Mouse (Mus musculus) C3H10T1/2 (cell line): ENCODE data around the gene Gm28035. TPM values are rescaled to one million over a fixed set of nuclear protein-coding genes. Genes with fewer than 3 reads are reported as not detected.

Experiments used
- polyA plus RNA-seq, 2 experiments: library from polyadenylated mRNA; unstranded; fragments of >200 nt; fragmentation: generic; extraction: Trizol; gene quantifications; one replicate each; pipeline ENCODE4 v1.2.1; 2012; ENCODE audit warnings: missing spikeins in 2 of 2

Gm28035 gene
- polyA plus RNA-seq, result under 1 TPM in 1 of 2 experiments, not detected in 1; 0.93 TPM

DNA sequence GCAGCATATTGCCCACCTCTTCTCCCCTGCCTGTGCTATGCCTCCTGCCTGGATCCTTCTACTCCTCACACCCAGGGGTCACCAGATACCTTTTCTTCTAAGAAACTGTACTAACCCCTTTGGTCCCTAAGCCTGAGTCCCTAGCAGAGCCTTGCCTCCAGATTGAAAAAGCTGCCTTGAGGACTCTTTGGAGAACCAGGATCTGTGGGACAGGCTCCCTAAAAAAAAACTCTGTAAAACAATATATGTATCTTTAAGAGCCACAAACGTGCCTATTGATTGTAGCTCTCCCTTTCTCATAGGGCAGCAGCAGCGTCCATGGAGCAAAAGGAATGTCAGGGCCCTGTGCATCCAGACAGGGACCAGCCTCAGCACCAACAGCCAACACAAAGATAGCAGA, at the start of gene Gm28035:
Gene Gm28035, plus strand, starts transcription at position 301 of the 400 bp plus-strand sequence.

DNA sequence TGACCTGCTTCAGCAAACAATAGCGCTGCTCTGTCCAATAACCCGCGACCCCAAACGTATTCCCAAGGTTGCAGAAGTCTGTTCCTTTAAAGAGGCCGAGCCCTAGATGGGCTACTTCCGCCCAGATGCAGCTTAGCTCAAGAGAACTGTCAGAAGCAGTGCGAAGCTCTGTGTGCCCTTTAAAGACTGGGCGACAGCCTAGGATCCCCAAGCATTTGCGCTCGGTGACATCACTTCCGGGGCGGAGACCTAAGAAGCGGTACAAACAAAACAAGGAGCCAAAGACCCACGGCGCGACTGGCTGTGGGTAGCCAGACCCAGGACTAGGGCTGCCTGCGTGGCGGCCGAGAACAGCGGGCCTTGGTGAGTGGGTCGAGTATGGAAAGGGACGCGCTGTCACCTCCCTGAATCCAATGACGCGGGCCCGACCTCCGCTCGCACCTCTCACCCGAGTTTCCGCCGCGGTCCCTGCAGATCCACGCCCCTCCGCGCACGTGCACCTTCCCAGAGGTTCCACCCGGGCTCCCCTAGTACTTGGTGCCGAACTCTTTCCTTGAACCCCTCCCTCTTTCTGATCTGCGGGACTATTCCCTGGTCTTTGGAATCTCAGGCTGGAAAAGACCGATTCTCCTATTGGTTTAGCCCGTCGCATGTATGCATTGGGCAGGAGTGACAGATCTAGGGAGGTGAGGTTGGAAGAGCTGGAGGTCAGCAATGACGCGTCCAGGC, 34.6 kb upstream of the Gm28035 start, which contains the start of gene Kyat1:
Gene Kyat1, minus strand, starts transcription at position 219 of the 729 bp plus-strand sequence.

DNA sequence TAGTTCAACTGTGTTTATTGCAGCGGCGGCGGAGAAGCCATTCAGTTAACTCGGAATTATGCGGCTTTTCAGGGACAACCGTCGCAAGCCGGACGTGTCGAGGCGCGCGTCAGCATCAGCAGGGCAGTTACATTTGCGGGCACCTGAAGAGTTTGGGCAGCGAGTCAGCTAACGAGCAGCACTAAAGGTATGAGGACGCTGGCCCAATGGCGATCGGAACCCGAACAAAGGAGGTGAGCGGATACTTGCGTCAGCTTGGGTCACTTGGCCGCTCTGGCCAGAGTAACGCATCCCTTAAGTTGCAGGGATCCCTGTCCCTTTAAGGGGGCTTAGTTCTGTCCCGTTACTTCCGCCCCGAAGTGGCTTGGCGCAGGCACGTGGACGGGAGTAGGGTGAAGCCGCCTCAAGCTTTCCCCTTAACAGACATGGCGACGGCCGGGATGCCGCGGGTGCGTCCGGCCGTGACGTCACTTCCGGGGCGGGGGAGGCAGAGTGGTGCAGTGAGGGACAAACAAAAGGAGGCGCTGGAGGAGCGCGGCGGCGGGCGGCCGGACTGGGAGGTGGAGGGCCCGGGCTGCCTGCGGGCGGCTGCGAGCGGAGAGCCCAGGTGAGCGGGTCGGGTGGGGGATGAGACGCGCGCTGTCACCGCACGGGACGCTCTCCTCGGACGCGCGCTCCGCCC, 3.0 kb upstream of the Gm28035 start, which contains the start of gene Lrrc8a:
Gene Lrrc8a, plus strand, starts transcription at position 517 of the 682 bp plus-strand sequence.

DNA sequence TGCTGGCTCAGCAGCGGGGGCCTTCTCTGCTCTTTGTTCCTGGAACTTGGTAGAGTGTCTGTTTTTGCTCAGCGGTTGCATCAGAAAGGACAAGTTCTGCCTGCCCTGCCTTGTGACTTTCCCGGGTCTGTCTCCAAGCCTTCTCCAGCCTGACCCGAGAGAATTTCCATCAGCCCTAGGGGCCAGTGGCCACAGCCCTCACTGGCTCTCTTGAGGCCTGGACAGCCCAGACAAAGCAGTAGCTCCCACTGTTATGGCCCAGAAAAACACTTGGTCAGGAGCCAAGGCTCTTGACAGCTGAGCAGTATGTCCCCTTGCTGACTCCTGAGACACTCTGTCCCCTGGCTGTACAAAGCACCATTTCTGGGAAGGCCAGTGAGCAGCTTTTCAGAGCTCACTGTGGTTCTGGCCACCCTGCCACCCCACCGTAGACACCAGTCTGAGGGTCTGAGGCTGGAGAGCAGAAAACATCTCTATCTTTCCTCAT, 25.4 kb downstream of the Gm28035 start, which contains the start of gene Phyhd1:
Gene Phyhd1, plus strand, starts transcription at position 437 of the 487 bp plus-strand sequence.

DNA sequence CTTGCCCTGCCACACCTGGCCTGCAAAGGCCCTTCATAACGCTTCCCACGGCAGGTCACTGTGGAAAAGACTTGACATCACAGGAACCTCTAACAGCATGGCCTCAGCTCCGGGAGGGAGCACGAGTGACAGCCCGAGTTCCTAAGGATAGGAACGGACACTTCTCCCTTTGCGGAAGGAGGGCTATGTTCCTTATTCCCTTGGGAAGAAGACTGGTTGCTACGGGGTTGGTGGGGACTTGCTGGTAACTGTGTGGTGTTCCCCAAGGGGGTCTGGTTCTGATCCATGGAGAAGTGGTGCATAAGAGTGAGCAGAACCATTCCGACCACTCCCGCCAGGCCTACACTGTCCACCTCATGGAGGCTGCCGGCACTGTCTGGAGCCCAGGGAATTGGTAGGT, 40.4 kb downstream of the Gm28035 start, which contains the start of gene Gm28038:
Gene Gm28038, plus strand, starts transcription at position 301 of the 400 bp plus-strand sequence.

DNA sequence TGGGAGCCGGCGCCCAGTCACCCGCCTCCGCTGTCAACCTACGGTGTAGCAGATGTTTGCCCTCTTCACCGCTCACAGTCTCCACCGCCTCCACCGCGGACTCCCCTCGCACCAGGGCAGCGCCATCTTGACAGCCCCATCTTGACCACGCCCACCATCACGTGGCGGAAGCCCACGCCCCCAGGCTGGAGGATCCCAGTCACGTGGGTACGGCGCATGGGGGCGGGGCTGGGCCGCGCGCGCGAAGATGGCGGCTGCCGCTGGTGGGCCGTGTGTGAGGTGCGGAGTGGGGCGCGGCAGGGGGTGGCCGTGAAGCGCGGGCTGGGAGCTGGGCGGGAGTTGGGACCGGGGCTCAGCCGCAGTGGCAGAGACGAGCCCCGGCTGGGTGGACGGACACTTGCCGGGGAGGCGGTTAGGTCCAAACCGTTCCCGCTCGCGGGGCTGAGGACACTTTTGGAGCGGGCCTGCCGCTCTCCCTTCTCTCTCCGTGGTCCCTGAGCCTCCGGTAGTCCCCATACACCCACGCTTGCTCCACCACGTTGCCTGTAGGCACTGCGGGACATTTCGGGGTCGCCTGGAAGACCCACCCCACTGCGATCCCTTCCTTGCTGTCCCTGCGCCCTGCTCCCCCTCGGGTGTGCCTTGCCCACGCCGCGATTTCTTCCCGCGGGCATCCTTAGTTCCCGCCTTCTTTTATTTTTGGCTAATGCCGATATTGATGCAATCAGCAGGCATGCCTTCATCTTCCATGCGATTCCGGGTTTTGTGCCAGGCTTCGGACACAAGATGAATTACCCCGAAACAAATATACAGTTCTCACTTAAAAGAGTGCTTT, 46.0 kb downstream of the Gm28035 start, which contains the start of the genes Dolk and Nup188:
Gene Dolk, minus strand, starts transcription at position 143 of the 835 bp plus-strand sequence.
Gene Nup188, plus strand, starts transcription at position 206 of the 835 bp plus-strand sequence.

Other genes with a start within 250 kb of the Gm28035 start
- 10 to 100 TPM; 24.5 to 44.4 TPM for gene Wdr34, start 191.7 kb upstream of the Gm28035 start, polyA plus RNA-seq
- gene Set, start 183.2 kb upstream of the Gm28035 start, polyA plus RNA-seq, result 10 to 100 TPM; 40.5 to 75.5 TPM
- gene Pkn3, start 162.9 kb upstream of the Gm28035 start, polyA plus RNA-seq, result 10 to 100 TPM in 1 of 2 experiments, 1 to 10 TPM in 1; 4.4 to 10.5 TPM
- gene Zdhhc12, start 146.9 kb upstream of the Gm28035 start, polyA plus RNA-seq, result 10 to 100 TPM; 14.7 to 19.7 TPM
- 10 to 100 TPM in 1 of 2 experiments, 1 to 10 TPM in 1; 4.4 to 21.5 TPM for gene Zer1, start 116.0 kb upstream of the Gm28035 start, polyA plus RNA-seq
- gene Tbc1d13, start 106.8 kb upstream of the Gm28035 start, polyA plus RNA-seq, result 10 to 100 TPM; 13.9 to 25.8 TPM
- gene Endog, start 69.1 kb upstream of the Gm28035 start, polyA plus RNA-seq, result 10 to 100 TPM; 10.4 to 13.7 TPM
- gene Spout1, start 62.1 kb upstream of the Gm28035 start, polyA plus RNA-seq, result 10 to 100 TPM; 26.1 to 26.9 TPM
- gene Kyat1, start 34.7 kb upstream of the Gm28035 start, polyA plus RNA-seq, result 1 to 10 TPM; 1.1 to 5.2 TPM
- gene Lrrc8a, start 2.9 kb upstream of the Gm28035 start, polyA plus RNA-seq, result 10 to 100 TPM in 1 of 2 experiments, 1 to 10 TPM in 1; 3.1 to 16.0 TPM
- gene Phyhd1, start 25.6 kb downstream of the Gm28035 start, polyA plus RNA-seq, result 10 to 100 TPM in 1 of 2 experiments, 1 to 10 TPM in 1; 1.5 to 68.0 TPM
- gene Gm28038, start 40.5 kb downstream of the Gm28035 start, polyA plus RNA-seq, result under 1 TPM in 1 of 2 experiments, not detected in 1; 0.13 TPM
- gene Dolk, start 45.8 kb downstream of the Gm28035 start, polyA plus RNA-seq, result 10 to 100 TPM; 17.9 to 22.9 TPM
- gene Nup188, start 45.8 kb downstream of the Gm28035 start, polyA plus RNA-seq, result 10 to 100 TPM; 20.9 to 25.4 TPM
- 10 to 100 TPM; 66.1 to 76.8 TPM for gene Sh3glb2, start 118.8 kb downstream of the Gm28035 start, polyA plus RNA-seq
- 10 to 100 TPM; 11.1 to 13.4 TPM for gene Miga2, start 123.7 kb downstream of the Gm28035 start, polyA plus RNA-seq
- gene Dolpp1, start 151.7 kb downstream of the Gm28035 start, polyA plus RNA-seq, result 10 to 100 TPM in 1 of 2 experiments, 1 to 10 TPM in 1; 6.2 to 11.9 TPM
- 10 to 100 TPM; 18.0 to 41.9 TPM for gene Crat, start 175.2 kb downstream of the Gm28035 start, polyA plus RNA-seq
- gene Ptpa, start 175.5 kb downstream of the Gm28035 start, polyA plus RNA-seq, result 100 to 1,000 TPM; 190 to 281 TPM
- gene Ier5l, start 233.7 kb downstream of the Gm28035 start, polyA plus RNA-seq, result 10 to 100 TPM; 57.3 to 74.9 TPM